Mouse (Mus musculus) frontal cortex, postnatal 10 days (tissue): ENCODE results near the gene Nfatc2.

Experiments used
- DNase-seq, 2 experiments: peaks; one replicate each; pipeline ENCODE4 v3.0.0; 2022; ENCODE audit warnings: low spot score in 2 of 2, mixed read lengths in 1 of 2

Nfatc2 gene

GRCm38 (mm10) chr2:168579109-168579508, 22.3 kb downstream of the Nfatc2 start:
- no peak for DNase-seq

- no peak for DNase-seq
Measured at GRCm38 (mm10) chr2:168578132-168578531, 23.3 kb downstream of the Nfatc2 start.

GRCm38 (mm10) chr2:168577381-168577780, 24.1 kb downstream of the Nfatc2 start:
- no peak for DNase-seq

- no peak for DNase-seq
Measured at GRCm38 (mm10) chr2:168575834-168576233, 25.6 kb downstream of the Nfatc2 start.

- DNase-seq: no peak
Measured at GRCm38 (mm10) chr2:168574934-168575333, 26.5 kb downstream of the Nfatc2 start.

GRCm38 (mm10) chr2:168573866-168574265, 27.6 kb downstream of the Nfatc2 start:
- DNase-seq: no peak

GRCm38 (mm10) chr2:168571241-168571640, 30.2 kb downstream of the Nfatc2 start:
- DNase-seq: no peak

GRCm38 (mm10) chr2:168565538-168566253, 35.8 kb downstream of the Nfatc2 start:
- no peak for DNase-seq

- DNase-seq: no peak
Measured at GRCm38 (mm10) chr2:168563184-168563583, 38.3 kb downstream of the Nfatc2 start.

GRCm38 (mm10) chr2:168557035-168557434, 44.4 kb downstream of the Nfatc2 start:
- DNase-seq: no peak

- DNase-seq: no peak
Measured at GRCm38 (mm10) chr2:168555897-168556670, 45.4 kb downstream of the Nfatc2 start.

- no peak for DNase-seq
Measured at GRCm38 (mm10) chr2:168553541-168553961, 47.9 kb downstream of the Nfatc2 start.

GRCm38 (mm10) chr2:168552405-168552804, 49.1 kb downstream of the Nfatc2 start:
- DNase-seq: no peak

GRCm38 (mm10) chr2:168551218-168551617, 50.2 kb downstream of the Nfatc2 start:
- no peak for DNase-seq

- DNase-seq: no peak
Measured at GRCm38 (mm10) chr2:168549326-168549725, 52.1 kb downstream of the Nfatc2 start.

GRCm38 (mm10) chr2:168548008-168548407, 53.4 kb downstream of the Nfatc2 start:
- DNase-seq: no peak

- DNase-seq: no peak
Measured at GRCm38 (mm10) chr2:168545901-168546557, 55.4 kb downstream of the Nfatc2 start.

GRCm38 (mm10) chr2:168544102-168544501, 57.4 kb downstream of the Nfatc2 start:
- peak in 1 of 2 experiments; percentile 47 for DNase-seq

- DNase-seq: no peak
Measured at GRCm38 (mm10) chr2:168543026-168543425, 58.4 kb downstream of the Nfatc2 start.

GRCm38 (mm10) chr2:168541223-168541622, 60.2 kb downstream of the Nfatc2 start:
- no peak for DNase-seq

- DNase-seq: no peak
Measured at GRCm38 (mm10) chr2:168539594-168540222, 61.7 kb downstream of the Nfatc2 start.

- DNase-seq: no peak
Measured at GRCm38 (mm10) chr2:168539026-168539425, 62.4 kb downstream of the Nfatc2 start.
